Mouse (Mus musculus) embryonic facial prominence, embryonic 13.5 days (tissue): Measurements from ENCODE around the gene Hoxb5. TPM values are rescaled to one million over a fixed set of nuclear protein-coding genes. Genes with fewer than 3 reads are reported as not detected.

Experiments
- ATAC-seq: fragments of 200-750 bp; cut with Nextera tagmentation; 2 replicates; pipeline ENCODE4 v1.8.0; 2017; ENCODE audit warnings: low read depth; ENCODE audit not compliant: insufficient number of reproducible peaks, insufficient read depth, low FRiP score, low TSS enrichment
- H3K27ac ChIP-seq: fragments of 300-500 bp; sonication (generic); 2 replicates; pipeline ENCODE4 v1.5.1; 2015; ENCODE audit warnings: moderate library complexity, mild to moderate bottlenecking, inconsistent platforms
- H3K27me3 ChIP-seq: fragments of 300-500 bp; sonication (generic); 2 replicates; pipeline ENCODE4 v1.6.1; 2015; ENCODE audit warnings: mild to moderate bottlenecking, inconsistent platforms
- H3K36me3 ChIP-seq: fragments of 300-500 bp; sonication (generic); 2 replicates; pipeline ENCODE4 v1.6.1; 2015; ENCODE audit warnings: mild to moderate bottlenecking, inconsistent platforms
- H3K4me1 ChIP-seq: fragments of 300-500 bp; sonication (generic); 2 replicates; pipeline ENCODE4 v1.6.1; 2015; ENCODE audit warnings: inconsistent platforms
- H3K4me2 ChIP-seq: fragments of 300-500 bp; sonication (generic); 2 replicates; pipeline ENCODE4 v1.6.1; 2015; ENCODE audit warnings: moderate library complexity, mild to moderate bottlenecking, inconsistent platforms
- H3K4me3 ChIP-seq: fragments of 300-500 bp; sonication (generic); 2 replicates; pipeline ENCODE4 v1.5.1; 2015; ENCODE audit warnings: mild to moderate bottlenecking, inconsistent platforms
- H3K9ac ChIP-seq: fragments of 300-500 bp; sonication (generic); 2 replicates; pipeline ENCODE4 v1.6.1; 2015; ENCODE audit warnings: mild to moderate bottlenecking, inconsistent platforms
- H3K9me3 ChIP-seq: fragments of 300-500 bp; sonication (generic); 2 replicates; pipeline ENCODE4 v1.6.1; 2016; ENCODE audit warnings: inconsistent platforms
- WGBS: fragments of 180-500 bp; shearing (Covaris S2); methylation state at CpG from one replicate; pipeline ENCODE4 v1.1.7; 2015; ENCODE audit warnings: mixed read lengths; 5-methylcytosine and 5-hydroxymethylcytosine counted together
- polyA plus RNA-seq: library from polyadenylated mRNA; unstranded; fragments of >200 nt; fragmentation: Nextera tagmentation; extraction: Ambion mirVana; gene quantifications from 2 replicates; pipeline ENCODE4 v1.2.1, GENCODE M21; 2015

Gene Hoxb5
- polyA plus RNA-seq, 1 experiment from 2014 or later, result 6.0 TPM

GRCm38 (mm10) chr11:96348141-96348928, 45.2 kb downstream of the Hoxb5 start:
- WGBS, result 6% methylated on average over 21 of the region's 21 CpGs
- Histone ChIP-seq H3K27ac (no peak overlapping the region), H3K27me3 (peaks cover 98% of the 10 kb centered on the region), H3K9ac (no peak overlapping the region), H3K4me1 (peaks cover 10% of the 10 kb centered on the region; the same call in 1 of the 2 replicates), H3K36me3 (no peaks in the 10 kb centered on the region), H3K4me2 (no peak overlapping the region), H3K4me3 (no peak overlapping the region), H3K9me3 (no peaks in the 10 kb centered on the region)
- ATAC-seq, result no peak

GRCm38 (mm10) chr11:96348988-96349387, 45.9 kb downstream of the Hoxb5 start:
- H3K4me3 ChIP-seq, result no peak overlapping the region
- H3K27me3 ChIP-seq, result peaks cover 96% of the 10 kb centered on the region
- no peaks in the 10 kb centered on the region for H3K9me3 ChIP-seq
- no peak overlapping the region for H3K4me2 ChIP-seq
- H3K9ac ChIP-seq, result no peak overlapping the region
- H3K4me1 ChIP-seq, result peaks cover 10% of the 10 kb centered on the region; the same call in 1 of the 2 replicates
- 10% methylated on average over 3 of the region's 3 CpGs for WGBS
- H3K27ac ChIP-seq, result no peak overlapping the region
- no peaks in the 10 kb centered on the region for H3K36me3 ChIP-seq
- no peak for ATAC-seq

- Histone ChIP-seq H3K4me1 (peaks cover 15% of the 10 kb centered on the region; the same call in 1 of the 2 replicates), H3K27ac (no peak overlapping the region), H3K9ac (no peak overlapping the region), H3K9me3 (no peaks in the 10 kb centered on the region), H3K4me3 (no peak overlapping the region), H3K36me3 (no peaks in the 10 kb centered on the region), H3K27me3 (peaks cover 96% of the 10 kb centered on the region), H3K4me2 (no peak overlapping the region)
- 4% methylated on average over 14 of the region's 14 CpGs for WGBS
- ATAC-seq, result no peak
Measured at GRCm38 (mm10) chr11:96349491-96350340, 46.6 kb downstream of the Hoxb5 start.

GRCm38 (mm10) chr11:96350341-96350624, 47.1 kb downstream of the Hoxb5 start, which contains the start of gene Hoxb2:
Gene Hoxb2, plus strand, starts transcription at chr11:96350525.
- whole genome bisulfite sequencing, result 8% methylated on average over 2 of the region's 2 CpGs
- Histone ChIP-seq H3K27ac (no peak within 1 kb of the TSS), H3K9me3 (no peaks in the 10 kb centered on the region)

GRCm38 (mm10) chr11:96350791-96351190, 47.7 kb downstream of the Hoxb5 start:
- Histone ChIP-seq H3K36me3 (no peaks in the 10 kb centered on the region), H3K9ac (no peak overlapping the region), H3K4me3 (no peak overlapping the region), H3K4me1 (peaks cover 11% of the 10 kb centered on the region; the same call in 1 of the 2 replicates), H3K27ac (no peak overlapping the region), H3K27me3 (peaks cover 94% of the 10 kb centered on the region), H3K4me2 (no peak overlapping the region), H3K9me3 (no peaks in the 10 kb centered on the region)
- 10% methylated on average over 2 of the region's 2 CpGs for WGBS
- no peak for ATAC-seq

More at GRCm38 (mm10) chr11:96350341-96350624, 47.1 kb downstream of the Hoxb5 start, which contains the start of gene Hoxb2:
- no peak within 1 kb of the TSS for H3K4me2 ChIP-seq
- H3K27me3 ChIP-seq, result peaks cover 96% of the 10 kb centered on the region
- no peak within 1 kb of the TSS for H3K9ac ChIP-seq
- peaks cover 15% of the 10 kb centered on the region; the same call in 1 of the 2 replicates for H3K4me1 ChIP-seq
- no peaks in the 10 kb centered on the region for H3K36me3 ChIP-seq
- H3K4me3 ChIP-seq, result no peak within 1 kb of the TSS
- no peak for ATAC-seq

- H3K4me1 ChIP-seq, result peaks cover 11% of the 10 kb centered on the region; the same call in 1 of the 2 replicates
- no peak overlapping the region for H3K27ac ChIP-seq
- H3K9ac ChIP-seq, result no peak overlapping the region
- H3K4me3 ChIP-seq, result no peak overlapping the region
- H3K4me2 ChIP-seq, result no peak overlapping the region
- no peaks in the 10 kb centered on the region for H3K36me3 ChIP-seq
- 6% methylated on average over 11 of the region's 11 CpGs for WGBS
- peaks cover 94% of the 10 kb centered on the region for H3K27me3 ChIP-seq
- no peaks in the 10 kb centered on the region for H3K9me3 ChIP-seq
- ATAC-seq, result no peak
Measured at GRCm38 (mm10) chr11:96351312-96351711, 48.2 kb downstream of the Hoxb5 start.

- no peaks in the 10 kb centered on the region for H3K36me3 ChIP-seq
- no peak overlapping the region for H3K4me3 ChIP-seq
- H3K9ac ChIP-seq, result no peak overlapping the region
- peaks cover 11% of the 10 kb centered on the region; the same call in 1 of the 2 replicates for H3K4me1 ChIP-seq
- under 1% methylated on average over 22 of the region's 22 CpGs for WGBS
- no peak overlapping the region for H3K27ac ChIP-seq
- no peaks in the 10 kb centered on the region for H3K9me3 ChIP-seq
- H3K4me2 ChIP-seq, result no peak overlapping the region
- peaks cover 94% of the 10 kb centered on the region for H3K27me3 ChIP-seq
- ATAC-seq, result no peak
Measured at GRCm38 (mm10) chr11:96351831-96352230, 48.7 kb downstream of the Hoxb5 start.

GRCm38 (mm10) chr11:96352691-96353521, 49.8 kb downstream of the Hoxb5 start:
- Histone ChIP-seq H3K27me3 (peaks cover 96% of the 10 kb centered on the region), H3K27ac (no peak overlapping the region), H3K36me3 (no peaks in the 10 kb centered on the region), H3K9ac (no peak overlapping the region), H3K9me3 (no peaks in the 10 kb centered on the region), H3K4me3 (peak overlapping the region; percentile 23), H3K4me2 (no peak overlapping the region), H3K4me1 (peaks cover 11% of the 10 kb centered on the region; the same call in 1 of the 2 replicates)
- no peak for ATAC-seq
- WGBS, result under 1% methylated on average over 75 of the region's 75 CpGs

GRCm38 (mm10) chr11:96353522-96353841, 50.3 kb downstream of the Hoxb5 start:
- Histone ChIP-seq H3K36me3 (no peaks in the 10 kb centered on the region), H3K9ac (no peak overlapping the region), H3K27me3 (peaks cover 96% of the 10 kb centered on the region), H3K4me3 (peak overlapping the region; percentile 23; the same call in 1 of the 2 replicates), H3K9me3 (no peaks in the 10 kb centered on the region), H3K27ac (no peak overlapping the region), H3K4me2 (no peak overlapping the region), H3K4me1 (peaks cover 11% of the 10 kb centered on the region; the same call in 1 of the 2 replicates)
- WGBS, result under 1% methylated on average over 14 of the region's 14 CpGs
- no peak for ATAC-seq

GRCm38 (mm10) chr11:96353939-96354338, 50.8 kb downstream of the Hoxb5 start:
- peak overlapping the region; percentile 49; the same call in 1 of the 2 replicates for H3K4me2 ChIP-seq
- no peaks in the 10 kb centered on the region for H3K9me3 ChIP-seq
- peaks cover 96% of the 10 kb centered on the region for H3K27me3 ChIP-seq
- no peak for ATAC-seq
- H3K4me3 ChIP-seq, result no peak overlapping the region
- peaks cover 11% of the 10 kb centered on the region; the same call in 1 of the 2 replicates for H3K4me1 ChIP-seq
- no peak overlapping the region for H3K27ac ChIP-seq
- WGBS, result 7% methylated on average over 8 of the region's 8 CpGs
- H3K36me3 ChIP-seq, result no peaks in the 10 kb centered on the region
- H3K9ac ChIP-seq, result no peak overlapping the region

- Histone ChIP-seq H3K9ac (peak overlapping the region; percentile 27; the same call in 1 of the 2 replicates), H3K27me3 (peaks cover 95% of the 10 kb centered on the region), H3K36me3 (no peaks in the 10 kb centered on the region), H3K4me3 (peak overlapping the region; percentile 27), H3K4me2 (peak overlapping the region; percentile 49), H3K27ac (no peak overlapping the region), H3K9me3 (no peaks in the 10 kb centered on the region), H3K4me1 (peaks cover 11% of the 10 kb centered on the region; the same call in 1 of the 2 replicates)
- ATAC-seq, result no peak
- under 1% methylated on average over 25 of the region's 25 CpGs for WGBS
Measured at GRCm38 (mm10) chr11:96354376-96354775, 51.2 kb downstream of the Hoxb5 start.
